Mouse (Mus musculus): Measurements from ENCODE around the gene Nepn. TPM values are rescaled to one million over a fixed set of nuclear protein-coding genes. Genes with fewer than 3 reads are reported as not detected.

The Nepn gene
- polyA plus RNA-seq, 1 experiment from 2014 or later, result 3.9 TPM

DNA sequence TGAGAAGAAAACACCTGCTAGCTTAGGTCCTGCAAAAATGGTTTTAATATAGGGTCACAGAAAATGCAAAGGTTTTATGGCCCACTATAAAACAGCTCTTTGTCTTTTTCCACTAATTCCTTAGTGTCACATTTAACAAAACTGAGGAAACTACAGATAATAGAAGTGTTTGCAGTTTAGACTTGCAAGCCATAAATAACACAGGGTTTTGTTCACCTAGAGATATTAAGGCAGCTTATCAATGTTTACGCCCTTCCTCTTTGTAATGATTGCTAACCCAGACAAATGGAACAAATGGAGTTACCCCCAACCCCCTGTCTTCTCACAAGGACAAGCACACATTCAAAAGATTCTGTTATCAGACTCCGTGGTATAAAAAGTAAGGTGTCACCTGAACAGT is 2.4 kb downstream of the Nepn start:
- Histone ChIP-seq H3K9me3 (replicated peaks; ENCODE audit: control insufficient read depth, low read length) (no peaks in the 10 kb centered on the region), H3K27me3 (ENCODE audit: control insufficient read depth, insufficient read depth, low read length) (no peaks in the 10 kb centered on the region), H3K27ac (ENCODE audit: low read length) (no peak overlapping the region), H3K4me2 (ENCODE audit: low read depth, low read length) (no peak overlapping the region), H3K4me3 (replicated peaks; ENCODE audit: low read length) (no peak overlapping the region), H3K4me1 (ENCODE audit: control insufficient read depth, insufficient read depth, low read length) (no peaks in the 10 kb centered on the region), H3K9ac (ENCODE audit: low read length) (no peak overlapping the region), H3K36me3 (ENCODE audit: control insufficient read depth, insufficient read depth, low read length) (no peaks in the 10 kb centered on the region)
- WGBS, result 54% methylated on average over 2 of the region's 2 CpGs
- no peak for ATAC-seq (ENCODE audit: insufficient read depth, low FRiP score)

DNA sequence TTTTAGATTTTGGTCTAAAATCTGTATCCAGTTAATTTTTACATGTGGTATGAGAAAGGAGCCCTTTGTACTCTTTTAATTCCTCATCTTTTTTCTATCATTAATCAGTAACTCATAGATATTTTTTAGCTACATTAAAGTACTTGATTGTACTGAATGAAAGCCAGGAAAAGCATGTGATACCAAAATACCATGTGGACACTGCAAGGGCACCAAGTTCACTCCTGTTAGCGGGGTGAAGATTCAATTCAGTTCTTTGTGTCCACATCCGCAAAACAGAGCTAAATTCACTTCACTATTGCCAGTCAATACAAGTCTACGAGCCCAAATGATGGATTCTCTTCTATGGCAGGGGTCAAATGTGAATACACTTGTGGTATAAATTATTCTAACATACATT is 7.9 kb downstream of the Nepn start:
- H3K4me3 ChIP-seq (replicated peaks; ENCODE audit: low read length), result no peak overlapping the region
- H3K36me3 ChIP-seq (ENCODE audit: control insufficient read depth, insufficient read depth, low read length), result no peaks in the 10 kb centered on the region
- no peaks in the 10 kb centered on the region for H3K9me3 ChIP-seq (replicated peaks; ENCODE audit: control insufficient read depth, low read length)
- no peak overlapping the region for H3K9ac ChIP-seq (ENCODE audit: low read length)
- H3K4me1 ChIP-seq (ENCODE audit: control insufficient read depth, insufficient read depth, low read length), result no peaks in the 10 kb centered on the region
- no peaks in the 10 kb centered on the region for H3K27me3 ChIP-seq (ENCODE audit: control insufficient read depth, insufficient read depth, low read length)
- no peak overlapping the region for H3K4me2 ChIP-seq (ENCODE audit: low read depth, low read length)
- H3K27ac ChIP-seq (ENCODE audit: low read length), result no peak overlapping the region
- no peak for ATAC-seq (ENCODE audit: insufficient read depth, low FRiP score)
- 91% methylated on average over 3 of the region's 3 CpGs for WGBS

DNA sequence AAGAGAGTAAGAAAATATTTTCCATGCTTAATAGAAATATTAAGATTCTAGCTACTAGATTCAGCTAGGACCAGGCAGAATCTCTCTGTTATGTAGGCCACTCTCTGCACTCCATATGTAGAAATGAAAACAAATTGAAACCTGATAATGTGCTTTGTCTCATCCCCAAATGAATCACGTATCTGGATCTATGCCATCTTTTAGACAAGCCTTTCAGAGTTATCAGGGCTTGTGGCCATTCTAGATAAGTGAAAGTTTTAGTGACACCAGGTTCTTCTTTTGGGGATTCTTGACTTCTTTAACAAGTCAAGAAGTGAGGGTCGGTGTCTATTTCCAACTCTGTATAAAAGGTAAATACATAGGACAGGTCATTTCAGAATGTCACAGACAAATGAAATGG is 9.9 kb downstream of the Nepn start:
- WGBS, result 73% methylated on average over 2 of the region's 2 CpGs
- Histone ChIP-seq H3K27me3 (ENCODE audit: control insufficient read depth, insufficient read depth, low read length) (no peaks in the 10 kb centered on the region), H3K4me1 (ENCODE audit: control insufficient read depth, insufficient read depth, low read length) (no peaks in the 10 kb centered on the region), H3K4me2 (ENCODE audit: low read depth, low read length) (no peak overlapping the region), H3K9ac (ENCODE audit: low read length) (no peak overlapping the region), H3K27ac (ENCODE audit: low read length) (no peak overlapping the region), H3K36me3 (ENCODE audit: control insufficient read depth, insufficient read depth, low read length) (no peaks in the 10 kb centered on the region), H3K9me3 (replicated peaks; ENCODE audit: control insufficient read depth, low read length) (no peaks in the 10 kb centered on the region), H3K4me3 (replicated peaks; ENCODE audit: low read length) (no peak overlapping the region)
- no peak for ATAC-seq (ENCODE audit: insufficient read depth, low FRiP score)

DNA sequence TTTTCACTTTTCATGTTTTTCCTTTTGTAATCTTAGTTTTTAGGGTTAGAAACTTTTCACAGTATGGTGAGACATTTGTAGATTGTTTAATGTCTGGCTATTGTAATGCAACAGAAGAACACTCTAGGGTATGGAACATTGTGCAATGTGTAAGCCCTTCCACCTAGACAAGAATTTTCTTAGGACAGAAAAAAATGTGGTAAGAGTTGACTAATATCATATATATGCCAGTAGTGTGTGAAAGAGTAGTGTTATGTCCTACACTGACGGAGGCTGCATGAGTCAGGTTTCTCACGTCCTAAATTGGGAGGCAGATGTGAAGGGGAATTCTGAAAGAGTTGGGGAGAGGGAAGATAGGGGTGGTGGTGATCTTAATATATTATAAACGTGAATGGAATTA is 10.9 kb downstream of the Nepn start:
- no peak overlapping the region for H3K4me3 ChIP-seq (replicated peaks; ENCODE audit: low read length)
- H3K4me2 ChIP-seq (ENCODE audit: low read depth, low read length), result no peak overlapping the region
- no peak overlapping the region for H3K9ac ChIP-seq (ENCODE audit: low read length)
- WGBS, result 54% methylated on average over 3 of the region's 3 CpGs
- ATAC-seq (ENCODE audit: insufficient read depth, low FRiP score), result no peak
- H3K36me3 ChIP-seq (ENCODE audit: control insufficient read depth, insufficient read depth, low read length), result no peaks in the 10 kb centered on the region
- H3K9me3 ChIP-seq (replicated peaks; ENCODE audit: control insufficient read depth, low read length), result no peaks in the 10 kb centered on the region
- H3K27me3 ChIP-seq (ENCODE audit: control insufficient read depth, insufficient read depth, low read length), result no peaks in the 10 kb centered on the region
- H3K27ac ChIP-seq (ENCODE audit: low read length), result no peak overlapping the region
- H3K4me1 ChIP-seq (ENCODE audit: control insufficient read depth, insufficient read depth, low read length), result no peaks in the 10 kb centered on the region

DNA sequence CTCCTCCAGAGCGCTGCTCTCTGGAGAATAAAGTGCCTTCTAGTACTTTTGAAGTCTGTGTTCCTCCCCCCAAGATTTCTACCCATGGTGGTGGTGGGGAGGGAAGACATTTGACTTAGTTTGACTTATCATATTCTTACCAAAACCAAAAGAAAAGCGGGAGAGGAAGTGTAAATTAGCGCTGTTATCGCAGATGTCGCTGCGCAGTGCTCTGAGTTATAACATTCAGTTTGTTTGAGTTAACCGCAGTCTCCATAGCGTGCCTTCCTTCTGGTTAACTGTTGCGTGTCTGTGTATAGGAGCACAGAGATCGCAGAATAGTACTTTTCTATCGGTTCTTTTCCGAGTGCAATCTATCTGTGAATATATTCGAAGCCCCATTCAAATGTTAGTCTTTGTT is 16.4 kb downstream of the Nepn start:
- ATAC-seq (ENCODE audit: insufficient read depth, low FRiP score), result no peak
- H3K4me1 ChIP-seq (ENCODE audit: control insufficient read depth, insufficient read depth, low read length), result no peaks in the 10 kb centered on the region
- H3K4me2 ChIP-seq (ENCODE audit: low read depth, low read length), result no peak overlapping the region
- no peak overlapping the region for H3K9ac ChIP-seq (ENCODE audit: low read length)
- H3K36me3 ChIP-seq (ENCODE audit: control insufficient read depth, insufficient read depth, low read length), result no peaks in the 10 kb centered on the region
- no peaks in the 10 kb centered on the region for H3K9me3 ChIP-seq (replicated peaks; ENCODE audit: control insufficient read depth, low read length)
- no peaks in the 10 kb centered on the region for H3K27me3 ChIP-seq (ENCODE audit: control insufficient read depth, insufficient read depth, low read length)
- H3K4me3 ChIP-seq (replicated peaks; ENCODE audit: low read length), result no peak overlapping the region
- 74% methylated on average over 13 of the region's 13 CpGs for whole genome bisulfite sequencing
- H3K27ac ChIP-seq (ENCODE audit: low read length), result no peak overlapping the region

DNA sequence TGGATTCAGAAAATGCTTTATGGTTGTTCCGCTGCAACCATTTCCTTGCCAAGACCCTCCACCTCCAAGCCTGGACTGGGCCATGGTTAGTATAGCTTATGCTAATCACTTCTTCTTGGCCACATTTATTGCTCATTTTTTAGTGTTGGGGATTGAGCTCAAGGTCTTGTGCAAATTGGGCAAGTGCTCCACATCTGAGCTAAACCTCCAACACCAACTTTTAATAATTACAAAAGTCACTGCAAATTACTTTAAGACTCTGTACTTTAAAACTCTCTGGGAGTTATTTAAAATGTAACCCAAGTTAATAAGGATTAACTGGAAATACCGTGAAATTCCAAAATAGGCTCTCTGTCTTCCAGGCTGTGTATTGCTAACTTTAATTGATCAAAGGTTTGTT is 18.8 kb downstream of the Nepn start:
- Histone ChIP-seq H3K36me3 (ENCODE audit: control insufficient read depth, insufficient read depth, low read length) (no peaks in the 10 kb centered on the region), H3K27me3 (ENCODE audit: control insufficient read depth, insufficient read depth, low read length) (no peaks in the 10 kb centered on the region), H3K9me3 (replicated peaks; ENCODE audit: control insufficient read depth, low read length) (no peaks in the 10 kb centered on the region), H3K4me2 (ENCODE audit: low read depth, low read length) (no peak overlapping the region), H3K9ac (ENCODE audit: low read length) (no peak overlapping the region), H3K4me3 (replicated peaks; ENCODE audit: low read length) (no peak overlapping the region), H3K4me1 (ENCODE audit: control insufficient read depth, insufficient read depth, low read length) (no peaks in the 10 kb centered on the region), H3K27ac (ENCODE audit: low read length) (no peak overlapping the region)
- no peak for ATAC-seq (ENCODE audit: insufficient read depth, low FRiP score)
- 80% methylated on average over 2 of the region's 2 CpGs for WGBS

DNA sequence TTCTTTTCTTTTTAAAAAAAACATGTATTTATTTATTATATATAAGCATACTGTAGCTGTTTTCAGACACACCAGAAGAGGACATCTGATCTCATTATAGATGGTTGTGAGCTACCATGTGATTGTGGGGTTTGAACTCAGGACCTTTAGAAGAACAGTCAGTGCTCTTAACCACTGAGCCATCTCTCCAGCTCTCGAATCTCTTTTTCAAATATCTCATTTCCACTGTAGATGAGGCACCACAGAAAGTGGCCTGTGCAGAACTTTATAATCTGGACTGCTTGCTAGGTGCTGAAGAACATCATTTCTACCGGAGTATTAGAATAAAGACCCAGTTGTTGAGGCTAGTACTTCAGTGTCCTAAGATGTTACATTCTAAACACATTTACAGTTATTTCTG is 26.2 kb downstream of the Nepn start:
- H3K27ac ChIP-seq (ENCODE audit: low read length), result no peak overlapping the region
- no peak for ATAC-seq (ENCODE audit: insufficient read depth, low FRiP score)
- H3K9ac ChIP-seq (ENCODE audit: low read length), result no peak overlapping the region
- H3K4me2 ChIP-seq (ENCODE audit: low read depth, low read length), result no peak overlapping the region
- WGBS, result 91% methylated on average over 2 of the region's 2 CpGs
- peaks cover 15% of the 10 kb centered on the region for H3K4me1 ChIP-seq (ENCODE audit: control insufficient read depth, insufficient read depth, low read length)
- no peaks in the 10 kb centered on the region for H3K36me3 ChIP-seq (ENCODE audit: control insufficient read depth, insufficient read depth, low read length)
- H3K27me3 ChIP-seq (ENCODE audit: control insufficient read depth, insufficient read depth, low read length), result no peaks in the 10 kb centered on the region
- no peaks in the 10 kb centered on the region for H3K9me3 ChIP-seq (replicated peaks; ENCODE audit: control insufficient read depth, low read length)
- H3K4me3 ChIP-seq (replicated peaks; ENCODE audit: low read length), result no peak overlapping the region

DNA sequence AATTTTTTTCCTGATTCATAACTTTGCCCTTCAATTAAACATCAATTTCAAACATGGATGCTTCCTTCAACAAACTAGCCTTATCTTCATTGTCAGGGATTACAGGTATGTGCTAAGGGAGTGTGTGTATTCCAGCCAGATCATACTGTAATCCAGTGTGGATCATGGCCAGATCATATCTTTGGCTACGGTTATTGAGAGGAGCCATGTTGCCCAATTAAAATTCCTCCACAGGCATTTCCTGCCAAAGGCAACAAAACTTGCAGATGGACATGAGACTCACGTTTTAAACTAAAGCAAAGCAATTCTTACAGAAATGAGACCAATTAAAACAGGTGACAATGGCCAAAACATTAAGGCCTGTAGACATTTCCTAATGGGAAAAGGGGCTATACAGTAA is 27.7 kb downstream of the Nepn start:
- Histone ChIP-seq H3K4me3 (replicated peaks; ENCODE audit: low read length) (peak overlapping the region; percentile 87), H3K36me3 (ENCODE audit: control insufficient read depth, insufficient read depth, low read length) (no peaks in the 10 kb centered on the region), H3K4me1 (ENCODE audit: control insufficient read depth, insufficient read depth, low read length) (peaks cover 20% of the 10 kb centered on the region), H3K27me3 (ENCODE audit: control insufficient read depth, insufficient read depth, low read length) (no peaks in the 10 kb centered on the region), H3K4me2 (ENCODE audit: low read depth, low read length) (peak overlapping the region; percentile 72), H3K9me3 (replicated peaks; ENCODE audit: control insufficient read depth, low read length) (no peaks in the 10 kb centered on the region), H3K27ac (ENCODE audit: low read length) (peak overlapping the region; percentile 64; the same call in 1 of the 2 replicates), H3K9ac (ENCODE audit: low read length) (0 out of 2 replicates have a peak overlapping the region, but pooled peaks have one; percentile 77)
- no peak for ATAC-seq (ENCODE audit: insufficient read depth, low FRiP score)
- 29% methylated on average over 2 of the region's 2 CpGs for WGBS

DNA sequence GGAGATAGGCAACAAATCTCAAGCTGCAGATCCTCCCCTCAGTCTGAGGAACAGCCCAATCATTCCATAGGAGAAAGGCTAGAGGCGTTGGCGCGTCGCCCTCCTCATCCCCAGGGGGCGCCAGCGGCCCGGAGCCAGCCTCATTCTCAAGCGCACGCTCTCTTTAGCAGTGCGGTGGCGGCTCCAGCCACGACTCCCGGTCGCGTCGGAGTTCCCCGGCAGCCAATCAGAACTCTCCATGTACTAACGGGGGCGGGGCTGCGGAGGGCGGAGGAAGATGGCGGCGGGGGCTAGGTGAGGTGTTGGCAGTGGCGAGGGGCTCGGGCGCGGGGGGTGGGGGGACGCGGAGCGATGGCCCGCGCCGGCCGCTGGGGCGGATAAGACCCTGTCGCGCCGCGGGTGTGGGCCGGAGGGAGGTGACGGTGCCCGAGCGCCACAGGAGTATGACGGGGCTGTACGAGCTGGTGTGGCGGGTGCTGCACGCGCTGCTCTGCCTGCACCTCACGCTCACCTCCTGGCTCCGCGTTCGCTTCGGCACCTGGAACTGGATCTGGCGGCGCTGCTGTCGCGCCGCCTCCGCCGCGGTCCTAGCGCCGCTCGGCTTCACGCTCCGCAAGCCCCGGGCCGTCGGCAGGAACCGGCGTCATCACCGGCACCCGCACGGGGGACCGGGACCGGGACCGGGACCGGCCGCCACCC is 28.7 kb downstream of the Nepn start, which contains the start of gene Nus1:
TSS of gene Nus1 (plus strand) at position 249 of the 699 bp plus-strand sequence.
- Histone ChIP-seq H3K9ac (ENCODE audit: low read length) (peak within 1 kb of the TSS; percentile 88), H3K9me3 (replicated peaks; ENCODE audit: control insufficient read depth, low read length) (no peaks in the 10 kb centered on the region), H3K4me2 (ENCODE audit: low read depth, low read length) (peak within 1 kb of the TSS; percentile 80), H3K4me3 (replicated peaks; ENCODE audit: low read length) (peak within 1 kb of the TSS; percentile 87), H3K27ac (ENCODE audit: low read length) (peak within 1 kb of the TSS; percentile 90), H3K36me3 (ENCODE audit: control insufficient read depth, insufficient read depth, low read length) (no peaks in the 10 kb centered on the region), H3K4me1 (ENCODE audit: control insufficient read depth, insufficient read depth, low read length) (peaks cover 20% of the 10 kb centered on the region), H3K27me3 (ENCODE audit: control insufficient read depth, insufficient read depth, low read length) (no peaks in the 10 kb centered on the region)
- WGBS, result under 1% methylated on average over 60 of the region's 79 CpGs
- peak; percentile 99 for ATAC-seq (ENCODE audit: insufficient read depth, low FRiP score)

Measured in stomach, embryonic 16.5 days (tissue).